Mouse (Mus musculus) MEL (cell line): Measurements from ENCODE around the gene Cabp7. TPM values are rescaled to one million over a fixed set of nuclear protein-coding genes. Genes with fewer than 3 reads are reported as not detected.

Experiments used
- DNase-seq: peaks from one replicate; pipeline ENCODE4 v3.0.0; 2011; ENCODE audit warnings: low read depth, low spot score
- H3K27ac ChIP-seq: 2 replicates; pipeline ENCODE4 v1.5.1; 2012; ENCODE audit warnings: low read depth, mild to moderate bottlenecking, control low read depth, low read length, moderate library complexity; ENCODE audit not compliant: control insufficient read depth
- H3K27me3 ChIP-seq, 2 experiments: fragments of 150-350 bp in 1 of 2; sonication (generic) in 1 of 2; 2 replicates each; pipeline ENCODE4 v1.6.1; 2012; ENCODE audit warnings: low read length in 2 of 2, mild to moderate bottlenecking in 2 of 2, improper control_type of control experiment in 1 of 2, moderate library complexity in 1 of 2; ENCODE audit not compliant: insufficient read depth in 2 of 2, control insufficient read depth in 1 of 2
- H3K36me3 ChIP-seq, 2 experiments: 2 replicates each; pipeline ENCODE4 v1.6.1; 2012 to 2014; ENCODE audit warnings: low read length in 2 of 2, improper control_type of control experiment in 1 of 2, inconsistent platforms in 1 of 2, mild to moderate bottlenecking in 1 of 2; ENCODE audit not compliant: insufficient read depth in 2 of 2, control insufficient read depth in 1 of 2
- H3K4me1 ChIP-seq, 2 experiments: fragments of 150-350 bp in 1 of 2; sonication (generic) in 1 of 2; 2 replicates each; pipeline ENCODE4 v1.6.1; 2012; ENCODE audit warnings: low read length in 2 of 2, improper control_type of control experiment in 1 of 2, mild to moderate bottlenecking in 1 of 2; ENCODE audit not compliant: insufficient read depth in 2 of 2, control insufficient read depth in 1 of 2
- H3K4me3 ChIP-seq, 2 experiments: fragments of 150-350 bp in 1 of 2; sonication (generic) in 1 of 2; 2 replicates each; pipeline ENCODE4 v1.5.1; 2012; ENCODE audit warnings: low read depth in 2 of 2, low read length in 2 of 2, mild to moderate bottlenecking in 2 of 2, moderate library complexity in 2 of 2, control low read depth in 1 of 2, improper control_type of control experiment in 1 of 2; ENCODE audit not compliant: control insufficient read depth in 1 of 2, insufficient read depth in 1 of 2
- H3K79me2 ChIP-seq: 2 replicates; pipeline ENCODE4 v1.6.1; 2012; ENCODE audit warnings: mild to moderate bottlenecking, low read length, moderate library complexity; ENCODE audit not compliant: control insufficient read depth, poor library complexity, insufficient read depth
- H3K9ac ChIP-seq: 2 replicates; pipeline ENCODE4 v1.6.1; 2012; ENCODE audit warnings: low read depth, mild to moderate bottlenecking, control low read depth, low read length, moderate library complexity; ENCODE audit not compliant: control insufficient read depth, poor library complexity, severe bottlenecking
- H3K9me3 ChIP-seq: fragments of 150-350 bp; sonication (generic); replicated peaks from 2 replicates; pipeline ENCODE4 v1.6.1; 2012; ENCODE audit warnings: mild to moderate bottlenecking, low read length, improper control_type of control experiment, moderate library complexity; ENCODE audit not compliant: insufficient read depth
- BHLHE40 ChIP-seq: IDR thresholded peaks from 2 replicates; pipeline ENCODE4 v1.6.1; 2012; ENCODE audit warnings: low read depth, mild to moderate bottlenecking, inconsistent platforms, low read length, improper control_type of control experiment, borderline replicate concordance
- CHD2 ChIP-seq: IDR thresholded peaks from 2 replicates; pipeline ENCODE4 v1.6.1; 2011; ENCODE audit warnings: low read length, improper control_type of control experiment
- CTCF ChIP-seq, 3 experiments: IDR thresholded peaks in 2 of 3; conservative IDR thresholded peaks in 1 of 3; 2 replicates each; pipeline ENCODE4 v1.5.1; 2011 to 2012; ENCODE audit warnings: low read length in 3 of 3, low read depth in 2 of 3, mild to moderate bottlenecking in 2 of 3, improper control_type of control experiment in 1 of 3, inconsistent platforms in 1 of 3, mixed read lengths in 1 of 3, moderate library complexity in 1 of 3; ENCODE audit not compliant: control insufficient read depth in 1 of 3, insufficient read depth in 1 of 3, poor library complexity in 1 of 3, severe bottlenecking in 1 of 3
- E2F4 ChIP-seq: IDR thresholded peaks from 2 replicates; pipeline ENCODE4 v1.6.1; 2011; ENCODE audit warnings: low read depth, low read length, improper control_type of control experiment, borderline replicate concordance
- ELF1 ChIP-seq: IDR thresholded peaks from 2 replicates; pipeline ENCODE4 v1.6.1; 2014; ENCODE audit warnings: low read depth, mild to moderate bottlenecking, inconsistent platforms, low read length, improper control_type of control experiment, moderate library complexity
- EP300 ChIP-seq, 2 experiments: IDR thresholded peaks; 2 replicates each; pipeline ENCODE4 v1.6.1; 2011; ENCODE audit warnings: improper control_type of control experiment in 2 of 2, low read length in 2 of 2, low read depth in 1 of 2, mild to moderate bottlenecking in 1 of 2
- ETS1 ChIP-seq: IDR thresholded peaks from 2 replicates; pipeline ENCODE4 v1.6.1; 2012; ENCODE audit warnings: low read depth, mild to moderate bottlenecking, inconsistent platforms, low read length, improper control_type of control experiment, moderate library complexity
- GATA1 ChIP-seq: IDR thresholded peaks from 2 replicates; pipeline ENCODE4 v1.6.1; 2011; ENCODE audit warnings: low read depth, low read length, improper control_type of control experiment
- JUND ChIP-seq: IDR thresholded peaks from 2 replicates; pipeline ENCODE4 v1.6.1; 2011; ENCODE audit warnings: low read depth, mild to moderate bottlenecking, improper control_type of control experiment, low read length
- KAT2A ChIP-seq: conservative IDR thresholded peaks from 2 replicates; pipeline ENCODE4 v1.6.1; 2012; ENCODE audit warnings: low read depth, low read length, improper control_type of control experiment, inconsistent platforms
- MAFK ChIP-seq: IDR thresholded peaks from 2 replicates; pipeline ENCODE4 v1.6.1; 2011; ENCODE audit warnings: low read depth, mild to moderate bottlenecking, low read length, improper control_type of control experiment, borderline replicate concordance
- MAX ChIP-seq: IDR thresholded peaks from 2 replicates; pipeline ENCODE4 v1.6.1; 2011; ENCODE audit warnings: low read length, improper control_type of control experiment
- MAZ ChIP-seq: IDR thresholded peaks from 2 replicates; pipeline ENCODE4 v1.6.1; 2012; ENCODE audit warnings: low read depth, mild to moderate bottlenecking, inconsistent platforms, low read length, improper control_type of control experiment
- MYC ChIP-seq: IDR thresholded peaks from 2 replicates; pipeline ENCODE4 v1.6.1; 2011; ENCODE audit warnings: low read depth, mild to moderate bottlenecking, low read length, improper control_type of control experiment, moderate library complexity
- NRF1 ChIP-seq: IDR thresholded peaks from 2 replicates; pipeline ENCODE4 v1.6.1; 2014; ENCODE audit warnings: low read depth, mild to moderate bottlenecking, inconsistent platforms, low read length, improper control_type of control experiment, moderate library complexity; ENCODE audit not compliant: poor library complexity, insufficient read depth, severe bottlenecking
- POLR2A ChIP-seq, 2 experiments: IDR thresholded peaks; 2 replicates each; pipeline ENCODE4 v1.6.1; 2011 to 2012; ENCODE audit warnings: low read length in 2 of 2, mild to moderate bottlenecking in 2 of 2, control low read depth in 1 of 2, improper control_type of control experiment in 1 of 2, low read depth in 1 of 2, moderate library complexity in 1 of 2; ENCODE audit not compliant: control insufficient read depth in 1 of 2, insufficient read depth in 1 of 2, poor library complexity in 1 of 2
- POLR2AphosphoS5 ChIP-seq: IDR thresholded peaks from 2 replicates; pipeline ENCODE4 v1.6.1; 2012; ENCODE audit warnings: low read depth, borderline replicate concordance, mild to moderate bottlenecking, inconsistent platforms, low read length, moderate library complexity, mixed read lengths
- RAD21 ChIP-seq: IDR thresholded peaks from 2 replicates; pipeline ENCODE4 v1.6.1; 2011; ENCODE audit warnings: mild to moderate bottlenecking, low read depth, low read length, improper control_type of control experiment
- RCOR1 ChIP-seq: IDR thresholded peaks from 2 replicates; pipeline ENCODE4 v1.6.1; 2012; ENCODE audit warnings: low read depth, mild to moderate bottlenecking, inconsistent platforms, low read length, improper control_type of control experiment
- SIN3A ChIP-seq: IDR thresholded peaks from 2 replicates; pipeline ENCODE4 v1.6.1; 2012; ENCODE audit warnings: low read length, improper control_type of control experiment, inconsistent platforms
- SMC3 ChIP-seq: IDR thresholded peaks from 2 replicates; pipeline ENCODE4 v1.6.1; 2011; ENCODE audit warnings: low read depth, low read length, improper control_type of control experiment
- TAL1 ChIP-seq: IDR thresholded peaks from 2 replicates; pipeline ENCODE4 v1.6.1; 2012; ENCODE audit warnings: mild to moderate bottlenecking, inconsistent platforms, low read length, moderate library complexity, mixed read lengths
- TBP ChIP-seq: IDR thresholded peaks from 2 replicates; pipeline ENCODE4 v1.8.0; 2011; ENCODE audit warnings: low read depth, low read length, improper control_type of control experiment
- TCF12 ChIP-seq: IDR thresholded peaks from 2 replicates; pipeline ENCODE4 v1.6.1; 2014; ENCODE audit warnings: low read depth, mild to moderate bottlenecking, inconsistent platforms, low read length, improper control_type of control experiment, moderate library complexity
- UBTF ChIP-seq: IDR thresholded peaks from 2 replicates; pipeline ENCODE4 v1.6.1; 2012; ENCODE audit warnings: low read depth, mild to moderate bottlenecking, inconsistent platforms, low read length, improper control_type of control experiment, moderate library complexity, borderline replicate concordance; ENCODE audit not compliant: insufficient read depth
- USF1 ChIP-seq: IDR thresholded peaks from 2 replicates; pipeline ENCODE4 v1.6.1; 2014; ENCODE audit warnings: low read depth, mild to moderate bottlenecking, inconsistent platforms, low read length, improper control_type of control experiment, moderate library complexity
- USF2 ChIP-seq, 2 experiments: IDR thresholded peaks; 2 replicates each; pipeline ENCODE4 v1.6.1; 2011 to 2012; ENCODE audit warnings: improper control_type of control experiment in 2 of 2, low read length in 2 of 2, borderline replicate concordance in 1 of 2, inconsistent platforms in 1 of 2, low read depth in 1 of 2, mild to moderate bottlenecking in 1 of 2; ENCODE audit not compliant: insufficient read depth in 1 of 2
- ZC3H11A ChIP-seq: IDR thresholded peaks from 2 replicates; pipeline ENCODE4 v1.6.1; 2012; ENCODE audit warnings: low read depth, mild to moderate bottlenecking, inconsistent platforms, low read length, improper control_type of control experiment
- ZKSCAN1 ChIP-seq: IDR thresholded peaks from 2 replicates; pipeline ENCODE4 v1.6.1; 2012; ENCODE audit warnings: low read depth, mild to moderate bottlenecking, inconsistent platforms, low read length, improper control_type of control experiment, moderate library complexity
- ZMIZ1 ChIP-seq: IDR thresholded peaks from 2 replicates; pipeline ENCODE4 v1.6.1; 2012; ENCODE audit warnings: low read depth, mild to moderate bottlenecking, inconsistent platforms, low read length, improper control_type of control experiment, moderate library complexity
- polyA plus RNA-seq, 2 experiments: library from polyadenylated mRNA; stranded (reverse) in 1 of 2; unstranded in 1 of 2; fragments of >175 nt in 1 of 2; fragments of >200 nt in 1 of 2; gene quantifications; 2 replicates each; pipeline versions ENCODE4 v1.2.1 to v1.2.4; 2012; ENCODE audit warnings: low replicate concordance in 2 of 2, low read depth in 1 of 2; ENCODE audit not compliant: insufficient read length in 2 of 2, insufficient read depth in 1 of 2, missing spikeins in 1 of 2
- total RNA-seq: library from RNA; depleted of rRNA; stranded (reverse); fragments of 300-350 nt; gene quantifications from 2 replicates; pipeline ENCODE4 v1.2.3, GENCODE M21; 2012

Gene Cabp7
- total and polyA plus RNA-seq, 3 experiments: 0.23 TPM; not detected in 2

DNA sequence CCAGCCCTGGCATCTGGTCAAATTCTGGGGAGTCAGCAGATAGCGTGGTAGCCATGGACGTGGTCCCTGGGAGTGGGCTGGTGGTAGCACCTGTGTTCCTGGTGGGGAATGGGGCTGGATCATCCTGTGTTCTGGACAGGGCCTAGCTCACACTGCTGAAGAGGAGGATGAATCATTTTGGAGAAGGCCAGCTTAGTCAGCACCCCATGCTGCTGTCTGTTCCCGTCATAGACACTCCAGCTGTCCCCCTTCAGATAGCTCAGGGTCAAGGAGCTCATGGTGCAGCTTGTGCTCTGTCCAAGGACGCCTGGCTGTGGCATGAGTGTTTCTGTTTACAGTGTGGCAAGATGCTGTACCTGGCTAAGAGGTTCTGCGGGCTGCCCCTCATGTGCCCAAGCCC, 28.0 kb downstream of the Cabp7 start:
- H3K9ac ChIP-seq: no peak overlapping the region
- peaks cover 0 to 4% of the 10 kb centered on the region in 2 experiments; a peak in 2 of 4 replicates for H3K36me3 ChIP-seq
- H3K4me3 ChIP-seq: no peak overlapping the region
- no peaks in the 10 kb centered on the region for H3K27me3 ChIP-seq
- H3K27ac ChIP-seq: no peak overlapping the region
- no peaks in the 10 kb centered on the region for H3K79me2 ChIP-seq
- peaks cover 5 to 7% of the 10 kb centered on the region in 2 experiments for H3K4me1 ChIP-seq
- no peak for DNase-seq
- TF ChIP-seq UBTF (no peak), ZKSCAN1 (no peak), KAT2A (no peak), ELF1 (no peak), MAX (no peak), EP300 (IDR thresholded peaks at IDR 0.05; ENCODE audit: low read depth in 1 of 2, low read length in 2 of 2) (no peak), CHD2 (no peak), ZMIZ1 (no peak), USF1 (no peak), RCOR1 (no peak), MAZ (no peak), NRF1 (no peak), TCF12 (no peak), ZC3H11A (no peak), TBP (no peak), USF2 (IDR thresholded peaks at IDR 0.05; ENCODE audit: borderline replicate concordance in 1 of 2, insufficient read depth in 1 of 2, low read depth in 1 of 2, low read length in 2 of 2) (no peak), ETS1 (no peak), JUND (no peak)
- H3K9me3 ChIP-seq: no peaks in the 10 kb centered on the region

DNA sequence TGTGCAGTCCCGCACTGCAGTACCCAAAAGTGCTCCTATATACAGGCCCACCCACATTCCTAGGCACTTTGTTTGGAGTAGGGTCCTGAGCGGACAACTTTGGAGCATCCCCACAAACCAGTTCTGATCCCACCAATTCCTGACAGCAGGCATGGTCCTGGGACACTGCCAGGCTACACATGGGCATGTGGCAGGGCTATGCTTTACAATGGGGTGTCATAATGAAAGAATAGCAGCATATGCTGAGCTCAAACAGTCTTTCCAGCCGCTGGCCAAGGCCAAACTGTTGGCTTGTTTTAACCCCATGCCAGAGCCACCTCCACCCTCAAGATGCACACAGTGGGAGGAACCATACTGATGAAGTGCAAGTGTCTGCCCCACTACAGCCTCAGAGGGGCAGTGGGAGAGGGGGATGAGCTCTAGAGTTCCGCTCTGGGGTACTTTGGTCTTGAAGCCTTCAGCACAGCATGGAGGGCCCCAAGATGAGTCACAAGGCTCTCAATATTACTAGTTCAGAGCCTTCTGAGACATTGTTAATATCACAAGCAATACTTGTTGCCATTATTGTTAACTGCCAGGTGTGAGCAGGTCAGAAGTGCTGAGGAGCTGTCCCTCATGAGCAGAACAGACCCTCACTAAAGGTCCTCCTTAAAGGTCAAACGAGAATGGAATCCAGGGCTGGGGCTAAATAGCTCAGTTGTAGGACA, 29.9 kb downstream of the Cabp7 start:
- peaks cover 0 to 4% of the 10 kb centered on the region in 2 experiments; a peak in 2 of 4 replicates for H3K36me3 ChIP-seq
- no peak overlapping the region for H3K27ac ChIP-seq
- DNase-seq: no peak
- no peak overlapping the region for H3K4me3 ChIP-seq
- H3K27me3 ChIP-seq: no peaks in the 10 kb centered on the region
- H3K9me3 ChIP-seq: no peaks in the 10 kb centered on the region
- TF ChIP-seq KAT2A: no peak
- no peak for TF ChIP-seq MAZ
- TF ChIP-seq RAD21: no peak
- no peak for TF ChIP-seq BHLHE40
- no peak for TF ChIP-seq MYC
- TF ChIP-seq TAL1: no peak
- no peak for TF ChIP-seq POLR2A (IDR thresholded peaks at IDR 0.05; ENCODE audit: control insufficient read depth in 1 of 2, insufficient read depth in 1 of 2, low read depth in 1 of 2, low read length in 2 of 2, poor library complexity in 1 of 2)
- TF ChIP-seq SIN3A: no peak
- no peak for TF ChIP-seq CHD2
- no peak for TF ChIP-seq ETS1
- no peak for TF ChIP-seq POLR2AphosphoS5
- no peak for TF ChIP-seq GATA1
- no peak for TF ChIP-seq ZMIZ1
- TF ChIP-seq SMC3: no peak
- no peak for TF ChIP-seq CTCF (IDR thresholded peaks at IDR 0.05 in 2 of 3, conservative IDR thresholded peaks at IDR 0.05 in 1 of 3; ENCODE audit: control insufficient read depth in 1 of 3, insufficient read depth in 1 of 3, low read depth in 2 of 3, low read length in 3 of 3, poor library complexity in 1 of 3, severe bottlenecking in 1 of 3)
- TF ChIP-seq E2F4: no peak
- no peak for TF ChIP-seq ZC3H11A
- no peak for TF ChIP-seq MAFK
- H3K9ac ChIP-seq: no peak overlapping the region
- H3K79me2 ChIP-seq: no peaks in the 10 kb centered on the region
- H3K4me1 ChIP-seq: peaks cover 5 to 7% of the 10 kb centered on the region in 2 experiments
